Mouse (Mus musculus): ENCODE results near the gene Ecpas.

Gene Ecpas

GRCm38 (mm10) chr4:58912629-58913335 lies at the start of gene Ecpas:
Gene Ecpas, minus strand, starts transcription at chr4:58912749.
- DNase-seq (ENCODE audit: low spot score in 2 of 2) = peak; percentile 50 to 75

- DNase-seq (ENCODE audit: low spot score in 2 of 2) = no peak
Measured at GRCm38 (mm10) chr4:58961719-58962118, 49.2 kb upstream of the Ecpas start.

GRCm38 (mm10) chr4:58952630-58953029 lies 40.1 kb upstream of the Ecpas start:
- no peak for DNase-seq (ENCODE audit: low spot score in 2 of 2)

- no peak for DNase-seq (ENCODE audit: low spot score in 2 of 2)
Measured at GRCm38 (mm10) chr4:58948391-58948790, 35.8 kb upstream of the Ecpas start.

- no peak for DNase-seq (ENCODE audit: low spot score in 2 of 2)
Measured at GRCm38 (mm10) chr4:58944695-58945094, 32.1 kb upstream of the Ecpas start.

- no peak for DNase-seq (ENCODE audit: low spot score in 2 of 2)
Measured at GRCm38 (mm10) chr4:58944206-58944553, 31.6 kb upstream of the Ecpas start.

GRCm38 (mm10) chr4:58943420-58944205 lies 31.1 kb upstream of the Ecpas start, which contains the start of gene Zkscan16:
Gene Zkscan16, plus strand, starts transcription at chr4:58943628.
- DNase-seq (ENCODE audit: low spot score in 2 of 2) = peak; percentile 87 to 93

GRCm38 (mm10) chr4:58942942-58943341 lies 30.4 kb upstream of the Ecpas start:
- DNase-seq (ENCODE audit: low spot score in 2 of 2) = no peak

- no peak for DNase-seq (ENCODE audit: low spot score in 2 of 2)
Measured at GRCm38 (mm10) chr4:58941638-58942037, 29.1 kb upstream of the Ecpas start.

- no peak for DNase-seq (ENCODE audit: low spot score in 2 of 2)
Measured at GRCm38 (mm10) chr4:58935846-58936245, 23.3 kb upstream of the Ecpas start.

- DNase-seq (ENCODE audit: low spot score in 2 of 2) = peak in 1 of 2 experiments; percentile 12
Measured at GRCm38 (mm10) chr4:58934746-58935476, 22.4 kb upstream of the Ecpas start.

GRCm38 (mm10) chr4:58934308-58934707 lies 21.8 kb upstream of the Ecpas start:
- no peak for DNase-seq (ENCODE audit: low spot score in 2 of 2)

GRCm38 (mm10) chr4:58932541-58932940 lies 20.0 kb upstream of the Ecpas start:
- no peak for DNase-seq (ENCODE audit: low spot score in 2 of 2)

- DNase-seq (ENCODE audit: low spot score in 2 of 2) = no peak
Measured at GRCm38 (mm10) chr4:58927661-58928060, 15.1 kb upstream of the Ecpas start.

GRCm38 (mm10) chr4:58926120-58926519 lies 13.6 kb upstream of the Ecpas start:
- DNase-seq (ENCODE audit: low spot score in 2 of 2) = no peak

- DNase-seq (ENCODE audit: low spot score in 2 of 2) = no peak
Measured at GRCm38 (mm10) chr4:58925664-58926063, 13.1 kb upstream of the Ecpas start.

- DNase-seq (ENCODE audit: low spot score in 2 of 2) = no peak
Measured at GRCm38 (mm10) chr4:58923933-58924332, 11.4 kb upstream of the Ecpas start.

- DNase-seq (ENCODE audit: low spot score in 2 of 2) = no peak
Measured at GRCm38 (mm10) chr4:58915081-58915826, 2.7 kb upstream of the Ecpas start.

GRCm38 (mm10) chr4:58913336-58914026 lies 932 bp upstream of the Ecpas start:
- DNase-seq (ENCODE audit: low spot score in 2 of 2) = no peak

GRCm38 (mm10) chr4:58911831-58912628 lies 519 bp downstream of the Ecpas start:
- peak; percentile 40 to 56 for DNase-seq (ENCODE audit: low spot score in 2 of 2)

Data from frontal cortex, postnatal 10 days (tissue).